Mouse (Mus musculus): ENCODE results near the gene Zswim3. TPM values are rescaled to one million over a fixed set of nuclear protein-coding genes. Genes with fewer than 3 reads are reported as not detected.

The Zswim3 gene
- polyA plus RNA-seq, 1 experiment from 2014 or later: 8.9 TPM

- H3K27me3 ChIP-seq (ENCODE audit: control insufficient read depth, insufficient read depth, low read depth, low read length): no peaks in the 10 kb centered on the region
- WGBS: 65% methylated on average over 7 of the region's 7 CpGs
- H3K27ac ChIP-seq (ENCODE audit: low read length): no peak overlapping the region
- H3K9ac ChIP-seq (ENCODE audit: low read length): no peak overlapping the region
- H3K4me1 ChIP-seq (replicated peaks; ENCODE audit: control insufficient read depth, insufficient read depth, low read length): no peaks in the 10 kb centered on the region
- H3K9me3 ChIP-seq (ENCODE audit: control insufficient read depth, low read length): no peaks in the 10 kb centered on the region
- no peak overlapping the region for H3K4me3 ChIP-seq (ENCODE audit: low read length)
- H3K4me2 ChIP-seq (ENCODE audit: low read depth, low read length): no peak overlapping the region
- ATAC-seq (ENCODE audit: low read depth): no peak
- no peaks in the 10 kb centered on the region for H3K36me3 ChIP-seq (ENCODE audit: control insufficient read depth, insufficient read depth, low read length)
Observed at GRCm38 (mm10) chr2:164778809-164779208, 26.1 kb upstream of the Zswim3 start.

- ATAC-seq (ENCODE audit: low read depth): no peak
- no peaks in the 10 kb centered on the region for H3K9me3 ChIP-seq (ENCODE audit: control insufficient read depth, low read length)
- peaks cover 2% of the 10 kb centered on the region; the same call in 1 of the 2 replicates for H3K4me1 ChIP-seq (replicated peaks; ENCODE audit: control insufficient read depth, insufficient read depth, low read length)
- no peak within 1 kb of the TSS for H3K27ac ChIP-seq (ENCODE audit: low read length)
- no peak within 1 kb of the TSS for H3K9ac ChIP-seq (ENCODE audit: low read length)
- H3K36me3 ChIP-seq (ENCODE audit: control insufficient read depth, insufficient read depth, low read length): no peaks in the 10 kb centered on the region
- no peak within 1 kb of the TSS for H3K4me3 ChIP-seq (ENCODE audit: low read length)
- no peak within 1 kb of the TSS for H3K4me2 ChIP-seq (ENCODE audit: low read depth, low read length)
- no peaks in the 10 kb centered on the region for H3K27me3 ChIP-seq (ENCODE audit: control insufficient read depth, insufficient read depth, low read depth, low read length)
- WGBS: 69% methylated on average over 8 of the region's 8 CpGs
Observed at GRCm38 (mm10) chr2:164779481-164780086, 25.3 kb upstream of the Zswim3 start, which contains the start of gene Tnnc2. Tnnc2 (minus strand) TSS chr2:164779967.

GRCm38 (mm10) chr2:164781876-164782275, 23.0 kb upstream of the Zswim3 start:
- H3K9me3 ChIP-seq (ENCODE audit: control insufficient read depth, low read length): no peaks in the 10 kb centered on the region
- H3K27ac ChIP-seq (ENCODE audit: low read length): no peak overlapping the region
- H3K4me2 ChIP-seq (ENCODE audit: low read depth, low read length): no peak overlapping the region
- no peak for ATAC-seq (ENCODE audit: low read depth)
- H3K9ac ChIP-seq (ENCODE audit: low read length): no peak overlapping the region
- peaks cover 11% of the 10 kb centered on the region for H3K4me1 ChIP-seq (replicated peaks; ENCODE audit: control insufficient read depth, insufficient read depth, low read length)
- 65% methylated on average over 4 of the region's 4 CpGs for WGBS
- H3K36me3 ChIP-seq (ENCODE audit: control insufficient read depth, insufficient read depth, low read length): no peaks in the 10 kb centered on the region
- H3K4me3 ChIP-seq (ENCODE audit: low read length): no peak overlapping the region
- no peaks in the 10 kb centered on the region for H3K27me3 ChIP-seq (ENCODE audit: control insufficient read depth, insufficient read depth, low read depth, low read length)

GRCm38 (mm10) chr2:164783926-164784581, 20.8 kb upstream of the Zswim3 start:
- H3K36me3 ChIP-seq (ENCODE audit: control insufficient read depth, insufficient read depth, low read length): no peaks in the 10 kb centered on the region
- no peak overlapping the region for H3K4me3 ChIP-seq (ENCODE audit: low read length)
- no peak for ATAC-seq (ENCODE audit: low read depth)
- 74% methylated on average over 7 of the region's 7 CpGs for WGBS
- no peaks in the 10 kb centered on the region for H3K9me3 ChIP-seq (ENCODE audit: control insufficient read depth, low read length)
- no peak overlapping the region for H3K9ac ChIP-seq (ENCODE audit: low read length)
- H3K4me1 ChIP-seq (replicated peaks; ENCODE audit: control insufficient read depth, insufficient read depth, low read length): peaks cover 16% of the 10 kb centered on the region
- no peak overlapping the region for H3K27ac ChIP-seq (ENCODE audit: low read length)
- no peak overlapping the region for H3K4me2 ChIP-seq (ENCODE audit: low read depth, low read length)
- H3K27me3 ChIP-seq (ENCODE audit: control insufficient read depth, insufficient read depth, low read depth, low read length): no peaks in the 10 kb centered on the region

- 6% methylated on average over 7 of the region's 7 CpGs for WGBS
Observed at GRCm38 (mm10) chr2:164784869-164785420, 20.0 kb upstream of the Zswim3 start.

GRCm38 (mm10) chr2:164785481-164786387, 19.2 kb upstream of the Zswim3 start, which contains the start of gene Snx21:
Snx21 (plus strand) TSS chr2:164785823.
- Histone ChIP-seq H3K9ac (ENCODE audit: low read length) (peak within 1 kb of the TSS; percentile 88), H3K36me3 (ENCODE audit: control insufficient read depth, insufficient read depth, low read length) (no peaks in the 10 kb centered on the region), H3K4me2 (ENCODE audit: low read depth, low read length) (peak within 1 kb of the TSS; percentile 86), H3K4me3 (ENCODE audit: low read length) (peak within 1 kb of the TSS; percentile 77), H3K27ac (ENCODE audit: low read length) (peak within 1 kb of the TSS; percentile 96), H3K4me1 (replicated peaks; ENCODE audit: control insufficient read depth, insufficient read depth, low read length) (peaks cover 16% of the 10 kb centered on the region), H3K9me3 (ENCODE audit: control insufficient read depth, low read length) (no peaks in the 10 kb centered on the region), H3K27me3 (ENCODE audit: control insufficient read depth, insufficient read depth, low read depth, low read length) (no peaks in the 10 kb centered on the region)
- WGBS: under 1% methylated on average over 79 of the region's 89 CpGs
- ATAC-seq (ENCODE audit: low read depth): peak; percentile 96

More at GRCm38 (mm10) chr2:164784869-164785420, 20.0 kb upstream of the Zswim3 start:
- Histone ChIP-seq H3K27ac (ENCODE audit: low read length) (peak overlapping the region; percentile 96), H3K27me3 (ENCODE audit: control insufficient read depth, insufficient read depth, low read depth, low read length) (no peaks in the 10 kb centered on the region), H3K4me2 (ENCODE audit: low read depth, low read length) (peak overlapping the region; percentile 86), H3K4me1 (replicated peaks; ENCODE audit: control insufficient read depth, insufficient read depth, low read length) (peaks cover 16% of the 10 kb centered on the region), H3K9ac (ENCODE audit: low read length) (peak overlapping the region; percentile 88), H3K9me3 (ENCODE audit: control insufficient read depth, low read length) (no peaks in the 10 kb centered on the region), H3K4me3 (ENCODE audit: low read length) (peak overlapping the region; percentile 77), H3K36me3 (ENCODE audit: control insufficient read depth, insufficient read depth, low read length) (no peaks in the 10 kb centered on the region)
- ATAC-seq (ENCODE audit: low read depth): no peak

- Histone ChIP-seq H3K27ac (ENCODE audit: low read length) (peak overlapping the region; percentile 96), H3K9ac (ENCODE audit: low read length) (peak overlapping the region; percentile 88), H3K9me3 (ENCODE audit: control insufficient read depth, low read length) (no peaks in the 10 kb centered on the region), H3K4me1 (replicated peaks; ENCODE audit: control insufficient read depth, insufficient read depth, low read length) (peaks cover 16% of the 10 kb centered on the region), H3K36me3 (ENCODE audit: control insufficient read depth, insufficient read depth, low read length) (no peaks in the 10 kb centered on the region; the same call in 1 of the 2 replicates), H3K4me3 (ENCODE audit: low read length) (peak overlapping the region; percentile 77), H3K4me2 (ENCODE audit: low read depth, low read length) (peak overlapping the region; percentile 86), H3K27me3 (ENCODE audit: control insufficient read depth, insufficient read depth, low read depth, low read length) (no peaks in the 10 kb centered on the region)
- ATAC-seq (ENCODE audit: low read depth): peak; percentile 7; the same call in 1 of the 2 replicates
- WGBS: 4% methylated on average over 15 of the region's 15 CpGs
Observed at GRCm38 (mm10) chr2:164786388-164786885, 18.5 kb upstream of the Zswim3 start.

GRCm38 (mm10) chr2:164787032-164787431, 17.9 kb upstream of the Zswim3 start:
- Histone ChIP-seq H3K27me3 (ENCODE audit: control insufficient read depth, insufficient read depth, low read depth, low read length) (no peaks in the 10 kb centered on the region), H3K9ac (ENCODE audit: low read length) (peak overlapping the region; percentile 88), H3K4me3 (ENCODE audit: low read length) (peak overlapping the region; percentile 77), H3K36me3 (ENCODE audit: control insufficient read depth, insufficient read depth, low read length) (peaks cover 5% of the 10 kb centered on the region; the same call in 1 of the 2 replicates), H3K4me1 (replicated peaks; ENCODE audit: control insufficient read depth, insufficient read depth, low read length) (peaks cover 16% of the 10 kb centered on the region), H3K4me2 (ENCODE audit: low read depth, low read length) (peak overlapping the region; percentile 86), H3K9me3 (ENCODE audit: control insufficient read depth, low read length) (no peaks in the 10 kb centered on the region), H3K27ac (ENCODE audit: low read length) (peak overlapping the region; percentile 96)
- no peak for ATAC-seq (ENCODE audit: low read depth)
- 70% methylated on average over 3 of the region's 3 CpGs for WGBS
